Mouse (Mus musculus): ENCODE measurements at regions not wholly inside any gene's neighbourhood (a gene's known extent, or its start where the extent isn't known, plus 50 kb on each side); places are given as distances from the start of the nearest gene placed in this dataset.

- WGBS, result 93% methylated on average over 2 of the region's 2 CpGs
- no peak for ATAC-seq (ENCODE audit: low read depth)
- no peak overlapping the region for H3K4me3 ChIP-seq (ENCODE audit: low read depth, low read length)
These were observed 448.6 kb downstream of the Chl1 start for GRCm38 (mm10) chr6:103959002-103959401.

GRCm38 (mm10) chr6:103967811-103968420, 457.5 kb downstream of the Chl1 start:
- Histone ChIP-seq H3K4me2 (ENCODE audit: low read depth, low read length) (no peak overlapping the region), H3K36me3 (ENCODE audit: control insufficient read depth, insufficient read depth, low read length) (no peaks in the 10 kb centered on the region), H3K4me3 (ENCODE audit: low read depth, low read length) (no peak overlapping the region), H3K27me3 (ENCODE audit: control insufficient read depth, insufficient read depth, low read length) (no peaks in the 10 kb centered on the region), H3K9ac (replicated peaks; ENCODE audit: low read depth, low read length) (no peak overlapping the region), H3K9me3 (ENCODE audit: control insufficient read depth, low read length) (no peaks in the 10 kb centered on the region), H3K4me1 (ENCODE audit: control insufficient read depth, insufficient read depth, low read length) (no peaks in the 10 kb centered on the region), H3K27ac (ENCODE audit: low read depth, low read length) (no peak overlapping the region)
- WGBS, result 90% methylated on average over 1 of the region's 1 CpGs
- ATAC-seq (ENCODE audit: low read depth), result no peak

More at GRCm38 (mm10) chr6:103959002-103959401, 448.6 kb downstream of the Chl1 start:
- Histone ChIP-seq H3K4me1 (ENCODE audit: control insufficient read depth, insufficient read depth, low read length) (no peaks in the 10 kb centered on the region), H3K27me3 (ENCODE audit: control insufficient read depth, insufficient read depth, low read length) (no peaks in the 10 kb centered on the region), H3K9me3 (ENCODE audit: control insufficient read depth, low read length) (no peaks in the 10 kb centered on the region), H3K4me2 (ENCODE audit: low read depth, low read length) (no peak overlapping the region), H3K9ac (replicated peaks; ENCODE audit: low read depth, low read length) (no peak overlapping the region), H3K36me3 (ENCODE audit: control insufficient read depth, insufficient read depth, low read length) (no peaks in the 10 kb centered on the region), H3K27ac (ENCODE audit: low read depth, low read length) (no peak overlapping the region)

DNA sequence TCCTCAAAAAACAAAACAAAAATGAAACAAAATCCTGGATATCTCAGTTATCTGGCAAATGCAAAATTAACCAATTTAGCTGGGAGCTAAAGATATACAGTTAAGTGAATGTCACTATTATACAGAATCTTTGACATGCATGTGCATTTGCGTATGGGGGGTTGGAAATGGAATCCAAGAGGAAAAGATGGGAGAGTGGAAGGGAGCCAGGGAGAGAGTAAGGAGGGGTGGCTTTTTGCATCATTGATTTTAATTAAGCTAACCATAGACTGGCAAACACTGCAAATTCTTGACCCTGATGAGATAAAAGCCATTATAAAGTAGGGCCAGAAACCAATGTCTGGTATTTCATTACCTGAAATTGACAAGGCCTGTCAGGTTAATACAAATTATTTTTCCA, 488.8 kb downstream of the Chl1 start:
- no peak for ATAC-seq (ENCODE audit: low read depth)
- Histone ChIP-seq H3K4me2 (ENCODE audit: low read depth, low read length) (no peak overlapping the region), H3K9ac (replicated peaks; ENCODE audit: low read depth, low read length) (no peak overlapping the region), H3K4me3 (ENCODE audit: low read depth, low read length) (no peak overlapping the region), H3K4me1 (ENCODE audit: control insufficient read depth, insufficient read depth, low read length) (no peaks in the 10 kb centered on the region), H3K27me3 (ENCODE audit: control insufficient read depth, insufficient read depth, low read length) (no peaks in the 10 kb centered on the region), H3K9me3 (ENCODE audit: control insufficient read depth, low read length) (no peaks in the 10 kb centered on the region), H3K27ac (ENCODE audit: low read depth, low read length) (no peak overlapping the region), H3K36me3 (ENCODE audit: control insufficient read depth, insufficient read depth, low read length) (no peaks in the 10 kb centered on the region)
- 62% methylated on average over 1 of the region's 1 CpGs for WGBS

DNA sequence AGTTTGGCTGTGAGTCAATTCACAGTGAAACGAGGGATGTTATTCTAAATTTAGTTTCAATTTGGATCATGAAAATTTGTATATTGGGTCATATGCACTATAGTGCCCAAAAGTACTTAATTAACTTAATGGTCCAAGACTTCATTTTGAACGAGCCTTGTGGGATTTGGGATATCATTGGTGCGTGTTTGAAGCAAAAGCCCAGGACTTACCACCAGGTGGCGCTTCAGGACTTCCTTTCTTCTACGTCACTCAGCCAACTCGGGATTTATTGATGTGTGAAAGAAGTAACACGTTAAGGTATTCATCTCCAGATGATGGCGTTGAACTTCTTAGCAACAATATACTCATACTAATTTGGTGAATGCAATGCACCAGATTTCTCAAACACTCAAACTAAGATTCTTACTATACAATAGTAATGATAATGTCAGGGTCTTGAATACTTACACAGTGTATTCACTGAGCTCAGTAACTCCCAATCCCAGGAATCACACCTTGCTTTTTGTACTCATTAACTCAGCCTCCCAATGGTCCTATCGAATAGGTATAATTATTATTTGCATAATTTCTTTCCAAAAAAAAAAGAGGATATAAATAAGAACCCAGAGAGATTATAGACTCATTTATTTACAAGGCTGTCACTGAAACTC, 464.0 kb upstream of the Cntn6 start:
- Histone ChIP-seq H3K4me3 (ENCODE audit: low read depth, low read length) (no peak overlapping the region), H3K4me1 (ENCODE audit: control insufficient read depth, insufficient read depth, low read length) (no peaks in the 10 kb centered on the region), H3K9me3 (ENCODE audit: control insufficient read depth, low read length) (no peaks in the 10 kb centered on the region), H3K4me2 (ENCODE audit: low read depth, low read length) (0 out of 2 replicates have a peak overlapping the region, but pooled peaks have one; percentile 12), H3K27ac (ENCODE audit: low read depth, low read length) (no peak overlapping the region), H3K27me3 (ENCODE audit: control insufficient read depth, insufficient read depth, low read length) (no peaks in the 10 kb centered on the region), H3K9ac (replicated peaks; ENCODE audit: low read depth, low read length) (no peak overlapping the region), H3K36me3 (ENCODE audit: control insufficient read depth, insufficient read depth, low read length) (no peaks in the 10 kb centered on the region)
- peak; percentile 66; the same call in 1 of the 2 replicates for ATAC-seq (ENCODE audit: low read depth)
- 9% methylated on average over 9 of the region's 9 CpGs for WGBS

DNA sequence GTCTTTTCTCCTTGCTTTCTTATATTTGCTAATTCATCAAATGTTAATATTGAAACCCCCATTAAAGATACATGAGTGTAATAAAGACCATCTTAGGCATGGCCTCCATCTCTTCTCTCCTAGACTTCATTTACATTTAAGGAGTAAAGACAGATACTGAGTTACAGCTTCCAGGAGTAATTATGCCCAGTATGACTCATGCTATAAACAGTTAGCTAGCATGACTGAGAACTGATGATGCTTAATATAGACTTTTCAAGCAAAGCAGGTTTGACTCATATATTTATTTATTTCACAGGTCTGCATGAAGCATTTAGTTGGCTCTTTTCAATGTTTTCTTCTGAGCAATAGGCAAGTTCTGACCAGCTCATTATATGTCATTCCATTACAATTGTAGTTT, 453.7 kb upstream of the Cntn6 start:
- Histone ChIP-seq H3K9me3 (ENCODE audit: control insufficient read depth, low read length) (no peaks in the 10 kb centered on the region), H3K4me3 (ENCODE audit: low read depth, low read length) (no peak overlapping the region), H3K4me1 (ENCODE audit: control insufficient read depth, insufficient read depth, low read length) (no peaks in the 10 kb centered on the region), H3K9ac (replicated peaks; ENCODE audit: low read depth, low read length) (no peak overlapping the region), H3K4me2 (ENCODE audit: low read depth, low read length) (no peak overlapping the region), H3K27ac (ENCODE audit: low read depth, low read length) (no peak overlapping the region), H3K27me3 (ENCODE audit: control insufficient read depth, insufficient read depth, low read length) (no peaks in the 10 kb centered on the region), H3K36me3 (ENCODE audit: control insufficient read depth, insufficient read depth, low read length) (no peaks in the 10 kb centered on the region)
- no peak for ATAC-seq (ENCODE audit: low read depth)

DNA sequence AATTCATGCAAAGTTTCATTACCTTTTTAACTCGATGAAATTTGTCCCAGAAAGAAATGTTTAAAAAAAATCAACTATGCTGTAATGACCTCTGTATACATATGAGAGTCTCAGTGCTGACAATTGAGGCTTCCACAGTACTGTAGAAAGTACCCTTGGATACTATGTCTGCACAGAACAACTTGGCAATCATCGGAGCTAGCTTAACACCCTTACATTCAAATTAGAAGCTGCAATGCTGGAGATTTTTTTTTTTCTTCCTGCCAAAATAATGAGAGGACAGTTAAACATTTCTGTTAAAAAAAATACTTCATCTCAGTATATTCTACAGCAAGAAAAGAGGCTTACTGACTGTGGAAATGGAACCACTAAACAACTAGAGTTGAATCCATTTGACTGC, 452.1 kb upstream of the Cntn6 start:
- H3K9ac ChIP-seq (replicated peaks; ENCODE audit: low read depth, low read length), result no peak overlapping the region
- H3K27me3 ChIP-seq (ENCODE audit: control insufficient read depth, insufficient read depth, low read length), result no peaks in the 10 kb centered on the region
- H3K36me3 ChIP-seq (ENCODE audit: control insufficient read depth, insufficient read depth, low read length), result no peaks in the 10 kb centered on the region
- H3K4me3 ChIP-seq (ENCODE audit: low read depth, low read length), result no peak overlapping the region
- no peak for ATAC-seq (ENCODE audit: low read depth)
- no peaks in the 10 kb centered on the region for H3K4me1 ChIP-seq (ENCODE audit: control insufficient read depth, insufficient read depth, low read length)
- no peak overlapping the region for H3K4me2 ChIP-seq (ENCODE audit: low read depth, low read length)
- H3K27ac ChIP-seq (ENCODE audit: low read depth, low read length), result no peak overlapping the region
- 91% methylated on average over 2 of the region's 2 CpGs for WGBS
- H3K9me3 ChIP-seq (ENCODE audit: control insufficient read depth, low read length), result no peaks in the 10 kb centered on the region

- WGBS, result 85% methylated on average over 1 of the region's 1 CpGs
- no peaks in the 10 kb centered on the region for H3K4me1 ChIP-seq (ENCODE audit: control insufficient read depth, insufficient read depth, low read length)
- H3K9ac ChIP-seq (replicated peaks; ENCODE audit: low read depth, low read length), result no peak overlapping the region
- no peaks in the 10 kb centered on the region for H3K36me3 ChIP-seq (ENCODE audit: control insufficient read depth, insufficient read depth, low read length)
- H3K27ac ChIP-seq (ENCODE audit: low read depth, low read length), result no peak overlapping the region
- H3K4me3 ChIP-seq (ENCODE audit: low read depth, low read length), result no peak overlapping the region
- ATAC-seq (ENCODE audit: low read depth), result no peak
- no peak overlapping the region for H3K4me2 ChIP-seq (ENCODE audit: low read depth, low read length)
- no peaks in the 10 kb centered on the region for H3K9me3 ChIP-seq (ENCODE audit: control insufficient read depth, low read length)
- H3K27me3 ChIP-seq (ENCODE audit: control insufficient read depth, insufficient read depth, low read length), result no peaks in the 10 kb centered on the region
These were observed 436.6 kb upstream of the Cntn6 start for GRCm38 (mm10) chr6:104055996-104056395.

DNA sequence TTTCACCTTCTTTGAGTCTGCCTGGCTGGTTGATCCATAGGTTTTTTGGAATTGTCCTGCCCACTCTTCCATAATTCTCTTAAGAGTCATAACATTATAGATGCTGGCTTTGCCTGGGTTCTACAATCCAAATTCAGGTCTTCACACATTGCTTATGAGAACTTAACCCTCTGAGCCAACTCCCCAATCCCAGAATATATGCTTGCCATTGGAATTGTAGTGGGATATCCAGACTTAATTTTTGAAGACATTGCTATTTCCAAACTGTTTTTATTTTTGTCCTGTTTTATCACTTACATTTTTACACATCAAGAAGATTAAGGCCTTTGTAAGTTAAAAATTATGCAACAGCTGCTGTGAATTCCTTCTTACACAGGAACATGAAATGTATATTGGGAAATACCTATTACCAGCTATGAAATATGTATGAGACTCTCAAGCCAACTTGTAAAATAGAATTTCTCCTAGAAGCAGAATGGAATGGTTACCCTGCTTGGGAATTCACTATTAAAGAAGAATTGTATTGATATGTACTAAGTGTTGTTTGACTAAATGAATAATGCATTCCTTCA, 430.8 kb upstream of the Cntn6 start:
- Histone ChIP-seq H3K4me2 (ENCODE audit: low read depth, low read length) (no peak overlapping the region), H3K4me3 (ENCODE audit: low read depth, low read length) (no peak overlapping the region), H3K9me3 (ENCODE audit: control insufficient read depth, low read length) (no peaks in the 10 kb centered on the region), H3K36me3 (ENCODE audit: control insufficient read depth, insufficient read depth, low read length) (no peaks in the 10 kb centered on the region), H3K4me1 (ENCODE audit: control insufficient read depth, insufficient read depth, low read length) (no peaks in the 10 kb centered on the region), H3K27me3 (ENCODE audit: control insufficient read depth, insufficient read depth, low read length) (no peaks in the 10 kb centered on the region), H3K27ac (ENCODE audit: low read depth, low read length) (no peak overlapping the region), H3K9ac (replicated peaks; ENCODE audit: low read depth, low read length) (no peak overlapping the region)
- ATAC-seq (ENCODE audit: low read depth), result no peak

DNA sequence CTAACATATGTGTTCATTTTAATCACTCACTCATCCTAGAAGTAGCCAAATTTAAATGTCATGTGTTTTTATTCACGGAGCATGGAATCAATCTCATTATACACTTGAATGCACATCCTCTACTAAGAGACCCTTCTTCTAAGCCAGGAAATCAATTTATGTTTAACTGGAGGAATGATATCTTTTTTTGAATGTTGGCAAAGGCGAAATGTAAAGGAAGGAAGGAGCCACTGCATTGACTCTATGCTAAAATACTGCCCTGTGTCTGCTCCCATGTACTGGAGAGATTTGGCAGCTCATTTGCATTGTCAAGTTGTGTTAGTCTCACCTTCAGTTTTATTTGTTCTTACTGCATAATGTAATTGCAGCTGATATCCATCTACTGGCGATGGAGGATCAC, 412.0 kb upstream of the Cntn6 start:
- Histone ChIP-seq H3K9ac (replicated peaks; ENCODE audit: low read depth, low read length) (no peak overlapping the region), H3K27me3 (ENCODE audit: control insufficient read depth, insufficient read depth, low read length) (no peaks in the 10 kb centered on the region), H3K4me1 (ENCODE audit: control insufficient read depth, insufficient read depth, low read length) (no peaks in the 10 kb centered on the region), H3K4me2 (ENCODE audit: low read depth, low read length) (no peak overlapping the region), H3K4me3 (ENCODE audit: low read depth, low read length) (no peak overlapping the region), H3K9me3 (ENCODE audit: control insufficient read depth, low read length) (no peaks in the 10 kb centered on the region), H3K36me3 (ENCODE audit: control insufficient read depth, insufficient read depth, low read length) (no peaks in the 10 kb centered on the region), H3K27ac (ENCODE audit: low read depth, low read length) (no peak overlapping the region)
- no peak for ATAC-seq (ENCODE audit: low read depth)
- WGBS, result 70% methylated on average over 3 of the region's 3 CpGs
